Mouse (Mus musculus) small intestine, adult 2 months (tissue): ENCODE measurements around the gene Nav2. TPM values are rescaled to one million over a fixed set of nuclear protein-coding genes. Genes with fewer than 3 reads are reported as not detected.

ENCODE experiments used
- H3K27ac ChIP-seq: fragments of 200-500 bp; 2 replicates; pipeline ENCODE4 v1.5.1; 2012; ENCODE audit warnings: low read depth, low read length, control low read depth, inconsistent platforms; ENCODE audit not compliant: insufficient read depth
- H3K27me3 ChIP-seq: fragments of 200-500 bp; 2 replicates; pipeline ENCODE4 v1.6.1; 2012; ENCODE audit warnings: mild to moderate bottlenecking, moderate library complexity, low read length, inconsistent platforms; ENCODE audit not compliant: control insufficient read depth, insufficient read depth
- H3K36me3 ChIP-seq: fragments of 200-500 bp; 2 replicates; pipeline ENCODE4 v1.6.1; 2012; ENCODE audit warnings: mild to moderate bottlenecking, low read length, control low read depth, inconsistent platforms; ENCODE audit not compliant: control insufficient read depth, insufficient read depth
- H3K4me1 ChIP-seq: fragments of 200-500 bp; 2 replicates; pipeline ENCODE4 v1.6.1; 2012; ENCODE audit warnings: low read length, inconsistent platforms, mixed read lengths; ENCODE audit not compliant: control insufficient read depth, insufficient read depth, insufficient read length
- H3K4me3 ChIP-seq: fragments of 200-500 bp; 2 replicates; pipeline ENCODE4 v1.5.1; 2012; ENCODE audit warnings: low read depth, mild to moderate bottlenecking, control low read depth, inconsistent platforms, low read length, moderate library complexity
- CTCF ChIP-seq: fragments of 200-500 bp; IDR thresholded peaks from 2 replicates; pipeline ENCODE4 v1.5.1; 2012; ENCODE audit warnings: low read depth, mild to moderate bottlenecking, control low read depth, inconsistent platforms, low read length, moderate library complexity, mixed read lengths; ENCODE audit not compliant: insufficient replicate concordance, insufficient read length; ENCODE audit errors: extremely low read depth
- POLR2A ChIP-seq: fragments of 200-500 bp; IDR thresholded peaks from 2 replicates; pipeline ENCODE4 v1.6.1; 2012; ENCODE audit warnings: low read depth, mild to moderate bottlenecking, control low read depth, inconsistent platforms, low read length, moderate library complexity
- WGBS: fragments of 180-500 bp; shearing (Covaris S2); methylation state at CpG from one replicate; pipeline ENCODE4 v1.1.7; 2018; 5-methylcytosine and 5-hydroxymethylcytosine counted together
- polyA plus RNA-seq: library from polyadenylated mRNA; depleted of rRNA; stranded (reverse); fragments of >200 nt; gene quantifications from 2 replicates; pipeline ENCODE4 v1.2.3, GENCODE M21; 2012

The Nav2 gene
- polyA plus RNA-seq, 1 experiment = 8.5 TPM

GRCm38 (mm10) chr7:48959316-48959661, 50.8 kb downstream of the Nav2 start:
- H3K36me3 ChIP-seq = no peaks in the 10 kb centered on the region
- H3K27me3 ChIP-seq = peaks cover 12% of the 10 kb centered on the region; the same call in 1 of the 2 replicates
- H3K4me1 ChIP-seq = 0 out of 2 replicates have a peak, but pooled peaks cover 2% of the 10 kb centered on the region
- TF ChIP-seq POLR2A (no peak), CTCF (no peak)
- H3K27ac ChIP-seq = no peak overlapping the region
- 21% methylated on average over 13 of the region's 13 CpGs for WGBS
- peak overlapping the region; percentile 42 for H3K4me3 ChIP-seq

GRCm38 (mm10) chr7:48960152-48960551, 51.6 kb downstream of the Nav2 start:
- Histone ChIP-seq H3K27ac (no peak overlapping the region), H3K36me3 (no peaks in the 10 kb centered on the region), H3K4me3 (no peak overlapping the region), H3K4me1 (0 out of 2 replicates have a peak, but pooled peaks cover 2% of the 10 kb centered on the region), H3K27me3 (peaks cover 12% of the 10 kb centered on the region; the same call in 1 of the 2 replicates)
- TF ChIP-seq POLR2A = no peak
- no peak for TF ChIP-seq CTCF
- 36% methylated on average over 10 of the region's 10 CpGs for WGBS

- H3K36me3 ChIP-seq = no peaks in the 10 kb centered on the region
- 48% methylated on average over 8 of the region's 8 CpGs for WGBS
- TF ChIP-seq CTCF (no peak), POLR2A (no peak)
These were observed 53.0 kb downstream of the Nav2 start for GRCm38 (mm10) chr7:48961501-48961900.

GRCm38 (mm10) chr7:48961935-48962334, 53.4 kb downstream of the Nav2 start:
- Histone ChIP-seq H3K36me3 (no peaks in the 10 kb centered on the region), H3K27ac (no peak overlapping the region), H3K4me3 (no peak overlapping the region), H3K4me1 (0 out of 2 replicates have a peak, but pooled peaks cover 2% of the 10 kb centered on the region), H3K27me3 (peaks cover 12% of the 10 kb centered on the region; the same call in 1 of the 2 replicates)
- WGBS = 65% methylated on average over 4 of the region's 4 CpGs
- TF ChIP-seq CTCF = no peak
- TF ChIP-seq POLR2A = no peak

More at GRCm38 (mm10) chr7:48961501-48961900, 53.0 kb downstream of the Nav2 start:
- Histone ChIP-seq H3K27me3 (peaks cover 12% of the 10 kb centered on the region; the same call in 1 of the 2 replicates), H3K27ac (no peak overlapping the region), H3K4me1 (0 out of 2 replicates have a peak, but pooled peaks cover 2% of the 10 kb centered on the region), H3K4me3 (no peak overlapping the region)

- no peak for TF ChIP-seq CTCF
- no peak for TF ChIP-seq POLR2A
- H3K4me1 ChIP-seq = 0 out of 2 replicates have a peak, but pooled peaks cover 2% of the 10 kb centered on the region
- no peaks in the 10 kb centered on the region for H3K36me3 ChIP-seq
- peaks cover 12% of the 10 kb centered on the region; the same call in 1 of the 2 replicates for H3K27me3 ChIP-seq
- H3K4me3 ChIP-seq = no peak overlapping the region
- H3K27ac ChIP-seq = no peak overlapping the region
- WGBS = 42% methylated on average over 5 of the region's 5 CpGs
These were observed 54.6 kb downstream of the Nav2 start for GRCm38 (mm10) chr7:48963112-48963511.

- H3K27me3 ChIP-seq = peaks cover 7% of the 10 kb centered on the region; the same call in 1 of the 2 replicates
These were observed 55.0 kb downstream of the Nav2 start for GRCm38 (mm10) chr7:48963554-48963953.

GRCm38 (mm10) chr7:48965796-48966512, 57.4 kb downstream of the Nav2 start:
- Histone ChIP-seq H3K27me3 (no peaks in the 10 kb centered on the region), H3K27ac (no peak overlapping the region), H3K4me1 (no peaks in the 10 kb centered on the region), H3K36me3 (no peaks in the 10 kb centered on the region), H3K4me3 (no peak overlapping the region)
- WGBS = 54% methylated on average over 12 of the region's 12 CpGs
- TF ChIP-seq CTCF (no peak), POLR2A (no peak)

More at GRCm38 (mm10) chr7:48963554-48963953, 55.0 kb downstream of the Nav2 start:
- Histone ChIP-seq H3K4me3 (no peak overlapping the region), H3K36me3 (no peaks in the 10 kb centered on the region), H3K27ac (no peak overlapping the region), H3K4me1 (0 out of 2 replicates have a peak, but pooled peaks cover 2% of the 10 kb centered on the region)
- TF ChIP-seq POLR2A = no peak
- TF ChIP-seq CTCF = no peak
- 50% methylated on average over 4 of the region's 4 CpGs for WGBS

- 68% methylated on average over 7 of the region's 7 CpGs for WGBS
- Histone ChIP-seq H3K36me3 (no peaks in the 10 kb centered on the region), H3K27me3 (no peaks in the 10 kb centered on the region)
These were observed 72.5 kb downstream of the Nav2 start for GRCm38 (mm10) chr7:48981013-48981412.

More at GRCm38 (mm10) chr7:48981013-48981412, 72.5 kb downstream of the Nav2 start:
- no peaks in the 10 kb centered on the region for H3K4me1 ChIP-seq
- TF ChIP-seq POLR2A = no peak
- no peak for TF ChIP-seq CTCF
- no peak overlapping the region for H3K27ac ChIP-seq
- no peak overlapping the region for H3K4me3 ChIP-seq
